Mouse (Mus musculus): ENCODE results near the gene Arhgef16. TPM values are rescaled to one million over a fixed set of nuclear protein-coding genes. Genes with fewer than 3 reads are reported as not detected.

Gene Arhgef16
- total and polyA plus RNA-seq, 2 experiments from 2014 or later: 2.7 to 8.1 TPM

- no peak for ATAC-seq (ENCODE audit: low FRiP score)
Observed at GRCm38 (mm10) chr4:154240608-154241007, 60.9 kb downstream of the Arhgef16 start.

DNA sequence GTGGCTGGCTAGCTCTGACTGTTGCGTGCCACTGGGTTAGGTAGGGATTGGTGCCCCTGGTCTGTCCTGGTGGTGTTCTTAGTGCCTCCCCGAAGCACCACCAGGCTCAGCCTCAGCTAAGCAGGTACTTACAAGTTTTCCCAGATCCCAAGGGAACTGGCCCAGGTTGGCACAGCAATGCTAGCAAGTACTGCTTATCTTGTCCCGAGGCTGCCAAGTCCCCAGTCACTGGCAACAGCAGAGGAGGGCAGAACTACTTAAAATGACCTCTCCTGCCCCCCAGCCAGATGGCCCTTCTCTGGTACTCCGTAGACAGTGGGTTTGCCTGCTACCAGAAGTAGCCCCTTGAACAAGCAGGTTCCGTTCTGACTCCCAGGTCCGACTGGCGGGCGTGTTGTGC, 62.3 kb downstream of the Arhgef16 start:
- DNase-seq (ENCODE audit: low spot score): no peak
- Histone ChIP-seq H3K4me3 (ENCODE audit: low read depth, low read length) (no peak overlapping the region), H3K9me3 (ENCODE audit: low read length) (no peaks in the 10 kb centered on the region), H3K4me2 (ENCODE audit: low read depth, low read length, poor library complexity, severe bottlenecking) (no peak overlapping the region), H3K27me3 (ENCODE audit: insufficient read depth, low read length) (no peaks in the 10 kb centered on the region), H3K36me3 (ENCODE audit: insufficient read depth, low read length) (no peaks in the 10 kb centered on the region), H3K4me1 (ENCODE audit: insufficient read depth, low read length) (no peaks in the 10 kb centered on the region), H3K9ac (replicated peaks; ENCODE audit: low read length, poor library complexity, severe bottlenecking) (no peak overlapping the region), H3K27ac (ENCODE audit: low read depth, low read length) (no peak overlapping the region)
- TF ChIP-seq CTCF (IDR thresholded peaks at IDR 0.05): no peak
- WGBS: 80% methylated on average over 8 of the region's 8 CpGs
- no peak for ATAC-seq (ENCODE audit: low FRiP score)

More at GRCm38 (mm10) chr4:154240608-154241007, 60.9 kb downstream of the Arhgef16 start:
- 68% methylated on average over 11 of the region's 11 CpGs for WGBS
- H3K9me3 ChIP-seq (ENCODE audit: low read length): no peaks in the 10 kb centered on the region
- no peaks in the 10 kb centered on the region for H3K4me1 ChIP-seq (ENCODE audit: insufficient read depth, low read length)
- H3K27ac ChIP-seq (ENCODE audit: low read depth, low read length): no peak overlapping the region
- DNase-seq (ENCODE audit: low spot score): no peak
- H3K4me2 ChIP-seq (ENCODE audit: low read depth, low read length, poor library complexity, severe bottlenecking): no peak overlapping the region
- TF ChIP-seq CTCF (IDR thresholded peaks at IDR 0.05): peak; percentile 39
- no peaks in the 10 kb centered on the region for H3K36me3 ChIP-seq (ENCODE audit: insufficient read depth, low read length)
- H3K9ac ChIP-seq (replicated peaks; ENCODE audit: low read length, poor library complexity, severe bottlenecking): no peak overlapping the region
- H3K27me3 ChIP-seq (ENCODE audit: insufficient read depth, low read length): no peaks in the 10 kb centered on the region
- H3K4me3 ChIP-seq (ENCODE audit: low read depth, low read length): no peak overlapping the region

- ATAC-seq (ENCODE audit: low FRiP score) (peak; percentile 18; the same call in 1 of the 2 replicates), DNase-seq (ENCODE audit: low spot score) (no peak)
- Histone ChIP-seq H3K36me3 (ENCODE audit: insufficient read depth, low read length) (no peaks in the 10 kb centered on the region), H3K4me1 (ENCODE audit: insufficient read depth, low read length) (no peaks in the 10 kb centered on the region; the same call in 1 of the 2 replicates), H3K9ac (replicated peaks; ENCODE audit: low read length, poor library complexity, severe bottlenecking) (0 out of 2 replicates have a peak overlapping the region, but pooled peaks have one; percentile 39), H3K27ac (ENCODE audit: low read depth, low read length) (no peak overlapping the region), H3K4me2 (ENCODE audit: low read depth, low read length, poor library complexity, severe bottlenecking) (peak overlapping the region; percentile 47), H3K27me3 (ENCODE audit: insufficient read depth, low read length) (no peaks in the 10 kb centered on the region), H3K4me3 (ENCODE audit: low read depth, low read length) (0 out of 2 replicates have a peak overlapping the region, but pooled peaks have one; percentile 5), H3K9me3 (ENCODE audit: low read length) (no peaks in the 10 kb centered on the region)
- no peak for TF ChIP-seq CTCF (IDR thresholded peaks at IDR 0.05)
- 3% methylated on average over 9 of the region's 9 CpGs for WGBS
Observed at GRCm38 (mm10) chr4:154237306-154237705, 64.2 kb downstream of the Arhgef16 start.

DNA sequence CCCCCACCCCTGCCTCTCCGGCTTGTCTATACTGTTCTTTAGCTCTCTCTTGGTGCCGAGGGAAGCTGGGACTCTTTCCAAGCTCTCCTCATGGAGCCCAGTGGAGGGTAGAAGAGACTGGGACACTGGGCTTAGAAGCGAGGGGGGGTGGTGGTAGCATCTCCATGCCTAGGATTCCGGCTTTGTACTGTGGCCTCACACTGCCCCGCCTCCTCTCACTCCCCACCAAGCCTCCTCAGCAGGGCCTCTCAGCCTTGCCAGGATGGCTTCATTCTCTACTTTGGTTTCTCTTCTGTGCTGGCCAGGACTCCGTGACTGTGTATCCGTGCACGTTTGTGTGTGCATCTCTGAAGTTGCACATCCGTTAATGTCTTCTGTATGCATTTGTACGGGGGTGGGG, 64.6 kb downstream of the Arhgef16 start:
- Histone ChIP-seq H3K27me3 (ENCODE audit: insufficient read depth, low read length) (no peaks in the 10 kb centered on the region), H3K36me3 (ENCODE audit: insufficient read depth, low read length) (no peaks in the 10 kb centered on the region), H3K9ac (replicated peaks; ENCODE audit: low read length, poor library complexity, severe bottlenecking) (0 out of 2 replicates have a peak overlapping the region, but pooled peaks have one; percentile 39), H3K27ac (ENCODE audit: low read depth, low read length) (no peak overlapping the region; the same call in 1 of the 2 replicates), H3K4me1 (ENCODE audit: insufficient read depth, low read length) (no peaks in the 10 kb centered on the region; the same call in 1 of the 2 replicates), H3K4me2 (ENCODE audit: low read depth, low read length, poor library complexity, severe bottlenecking) (peak overlapping the region; percentile 47), H3K4me3 (ENCODE audit: low read depth, low read length) (no peak overlapping the region), H3K9me3 (ENCODE audit: low read length) (no peaks in the 10 kb centered on the region)
- ATAC-seq (ENCODE audit: low FRiP score) (peak; percentile 6; the same call in 1 of the 2 replicates), DNase-seq (ENCODE audit: low spot score) (peak; percentile 16)
- no peak for TF ChIP-seq CTCF (IDR thresholded peaks at IDR 0.05)
- WGBS: 5% methylated on average over 10 of the region's 10 CpGs

- Histone ChIP-seq H3K4me3 (ENCODE audit: low read depth, low read length) (no peak overlapping the region), H3K27me3 (ENCODE audit: insufficient read depth, low read length) (no peaks in the 10 kb centered on the region), H3K9me3 (ENCODE audit: low read length) (no peaks in the 10 kb centered on the region), H3K4me1 (ENCODE audit: insufficient read depth, low read length) (no peaks in the 10 kb centered on the region; the same call in 1 of the 2 replicates), H3K36me3 (ENCODE audit: insufficient read depth, low read length) (no peaks in the 10 kb centered on the region), H3K4me2 (ENCODE audit: low read depth, low read length, poor library complexity, severe bottlenecking) (no peak overlapping the region), H3K27ac (ENCODE audit: low read depth, low read length) (no peak overlapping the region), H3K9ac (replicated peaks; ENCODE audit: low read length, poor library complexity, severe bottlenecking) (no peak overlapping the region)
- DNase-seq (ENCODE audit: low spot score) (no peak), ATAC-seq (ENCODE audit: low FRiP score) (no peak)
- 62% methylated on average over 3 of the region's 3 CpGs for WGBS
- TF ChIP-seq CTCF (IDR thresholded peaks at IDR 0.05): no peak
Observed at GRCm38 (mm10) chr4:154236001-154236400, 65.5 kb downstream of the Arhgef16 start.

- Histone ChIP-seq H3K36me3 (ENCODE audit: insufficient read depth, low read length) (no peaks in the 10 kb centered on the region), H3K4me1 (ENCODE audit: insufficient read depth, low read length) (no peaks in the 10 kb centered on the region; the same call in 1 of the 2 replicates), H3K9ac (replicated peaks; ENCODE audit: low read length, poor library complexity, severe bottlenecking) (no peak overlapping the region), H3K9me3 (ENCODE audit: low read length) (no peaks in the 10 kb centered on the region), H3K27me3 (ENCODE audit: insufficient read depth, low read length) (no peaks in the 10 kb centered on the region), H3K27ac (ENCODE audit: low read depth, low read length) (no peak overlapping the region), H3K4me2 (ENCODE audit: low read depth, low read length, poor library complexity, severe bottlenecking) (no peak overlapping the region), H3K4me3 (ENCODE audit: low read depth, low read length) (no peak overlapping the region)
- TF ChIP-seq CTCF (IDR thresholded peaks at IDR 0.05): no peak
- 72% methylated on average over 4 of the region's 4 CpGs for WGBS
- ATAC-seq (ENCODE audit: low FRiP score): no peak
- no peak for DNase-seq (ENCODE audit: low spot score)
Observed at GRCm38 (mm10) chr4:154232295-154232694, 69.2 kb downstream of the Arhgef16 start.

All from midbrain, postnatal 0 days (tissue).